Mouse (Mus musculus) neural tube, embryonic 14.5 days (tissue): Measurements from ENCODE around the gene Gm9837. TPM values are rescaled to one million over a fixed set of nuclear protein-coding genes. Genes with fewer than 3 reads are reported as not detected.
"Not testable (repeated sequence)": the region's sequence is repeated elsewhere in the genome, so short reads cannot be mapped to it uniquely, and the experiment has no call there.

Experiments used
- ATAC-seq: fragments of 200-750 bp; cut with Nextera tagmentation; 2 replicates; pipeline ENCODE4 v1.8.0; 2017; ENCODE audit warnings: low read depth, mild to moderate bottlenecking, moderate TSS enrichment, moderate library complexity
- H3K27ac ChIP-seq: fragments of 300-500 bp; sonication (generic); 2 replicates; pipeline ENCODE4 v1.5.1; 2014; ENCODE audit warnings: low read depth, mild to moderate bottlenecking, control low read depth, low read length, moderate library complexity, mixed read lengths
- H3K27me3 ChIP-seq: fragments of 300-500 bp; sonication (generic); 2 replicates; pipeline ENCODE4 v1.6.1; 2014; ENCODE audit warnings: low read length; ENCODE audit not compliant: control insufficient read depth, insufficient read depth
- H3K36me3 ChIP-seq: fragments of 300-500 bp; sonication (generic); 2 replicates; pipeline ENCODE4 v1.6.1; 2014; ENCODE audit warnings: low read length, mixed read lengths; ENCODE audit not compliant: control insufficient read depth, insufficient read depth
- H3K4me1 ChIP-seq: fragments of 300-500 bp; sonication (generic); 2 replicates; pipeline ENCODE4 v1.6.1; 2014; ENCODE audit warnings: low read length; ENCODE audit not compliant: control insufficient read depth, insufficient read depth
- H3K4me2 ChIP-seq: fragments of 300-500 bp; sonication (generic); 2 replicates; pipeline ENCODE4 v1.6.1; 2014; ENCODE audit warnings: mild to moderate bottlenecking, low read depth, low read length, control low read depth
- H3K4me3 ChIP-seq: fragments of 300-500 bp; sonication (generic); 2 replicates; pipeline ENCODE4 v1.5.1; 2014; ENCODE audit warnings: low read depth, low read length, control low read depth, mixed read lengths
- H3K9ac ChIP-seq: fragments of 300-500 bp; sonication (generic); replicated peaks from 2 replicates; pipeline ENCODE4 v1.6.1; 2014; ENCODE audit warnings: low read depth, mild to moderate bottlenecking, control low read depth, low read length, mixed read lengths
- H3K9me3 ChIP-seq: fragments of 300-500 bp; sonication (generic); 2 replicates; pipeline ENCODE4 v1.6.1; 2016; ENCODE audit warnings: low read length; ENCODE audit not compliant: control insufficient read depth
- WGBS: fragments of 180-500 bp; shearing (Covaris S2); extraction: QIAGEN DNeasy Blood & Tissue Kit; methylation state at CpG from one replicate; pipeline ENCODE4 v1.1.7; 2014; 5-methylcytosine and 5-hydroxymethylcytosine counted together
- polyA plus RNA-seq: library from polyadenylated mRNA; unstranded; fragments of >200 nt; fragmentation: Nextera tagmentation; extraction: Ambion mirVana; gene quantifications from 2 replicates; pipeline ENCODE4 v1.2.1, GENCODE M21; 2014

Gm9837 gene
- polyA plus RNA-seq, 1 experiment from 2014 or later: not detected

- H3K4me1 ChIP-seq: peaks cover 6% of the 10 kb centered on the region; the same call in 1 of the 2 replicates
- ATAC-seq: no peak
- H3K4me2 ChIP-seq: no peak overlapping the region
- 0 out of 2 replicates have a peak, but pooled peaks cover 7% of the 10 kb centered on the region for H3K36me3 ChIP-seq
- no peaks in the 10 kb centered on the region for H3K9me3 ChIP-seq
- no peak overlapping the region for H3K4me3 ChIP-seq
- H3K9ac ChIP-seq: no peak overlapping the region
- no peaks in the 10 kb centered on the region for H3K27me3 ChIP-seq
- H3K27ac ChIP-seq: no peak overlapping the region
- 70% methylated on average over 6 of the region's 6 CpGs for WGBS
These were observed 37.2 kb downstream of the Gm9837 start for GRCm38 (mm10) chr11:53433057-53433456.

- 17% methylated on average over 9 of the region's 9 CpGs for WGBS
- Histone ChIP-seq H3K4me1 (peaks cover 6% of the 10 kb centered on the region; the same call in 1 of the 2 replicates), H3K27me3 (no peaks in the 10 kb centered on the region), H3K9me3 (no peaks in the 10 kb centered on the region), H3K9ac (peak overlapping the region; percentile 18; the same call in 1 of the 2 replicates), H3K36me3 (0 out of 2 replicates have a peak, but pooled peaks cover 7% of the 10 kb centered on the region), H3K4me2 (peak overlapping the region; percentile 49), H3K4me3 (peak overlapping the region; percentile 91), H3K27ac (peak overlapping the region; percentile 34)
- ATAC-seq: no peak; the same call in 1 of the 2 replicates
These were observed 38.8 kb downstream of the Gm9837 start for GRCm38 (mm10) chr11:53431347-53432056.

GRCm38 (mm10) chr11:53430670-53431346 lies 39.5 kb downstream of the Gm9837 start, which contains the start of the genes Uqcrq and Gdf9:
Gene Uqcrq (minus strand): TSS chr11:53430831.
Gene Gdf9 (plus strand): TSS chr11:53431023.
- Histone ChIP-seq H3K4me1 (peaks cover 6% of the 10 kb centered on the region; the same call in 1 of the 2 replicates), H3K4me3 (peak within 1 kb of the TSS; percentile 91), H3K9me3 (no peaks in the 10 kb centered on the region), H3K9ac (peak within 1 kb of the TSS; percentile 82), H3K27me3 (no peaks in the 10 kb centered on the region), H3K27ac (peak within 1 kb of the TSS; percentile 88), H3K4me2 (peak within 1 kb of the TSS; percentile 83), H3K36me3 (0 out of 2 replicates have a peak, but pooled peaks cover 7% of the 10 kb centered on the region)
- under 1% methylated on average over 44 of the region's 44 CpGs for WGBS
- ATAC-seq: peak; percentile 96

GRCm38 (mm10) chr11:53430300-53430669 lies 40.0 kb downstream of the Gm9837 start:
- peak; percentile 60 for ATAC-seq
- Histone ChIP-seq H3K27ac (peak overlapping the region; percentile 88), H3K27me3 (no peaks in the 10 kb centered on the region), H3K4me3 (peak overlapping the region; percentile 91), H3K9ac (peak overlapping the region; percentile 82), H3K4me2 (peak overlapping the region; percentile 83), H3K9me3 (no peaks in the 10 kb centered on the region), H3K36me3 (0 out of 2 replicates have a peak, but pooled peaks cover 7% of the 10 kb centered on the region), H3K4me1 (peaks cover 6% of the 10 kb centered on the region; the same call in 1 of the 2 replicates)
- under 1% methylated on average over 34 of the region's 34 CpGs for WGBS

GRCm38 (mm10) chr11:53429182-53429581 lies 41.1 kb downstream of the Gm9837 start:
- Histone ChIP-seq H3K9ac (no peak overlapping the region), H3K4me2 (no peak overlapping the region)

GRCm38 (mm10) chr11:53428716-53429057 lies 41.6 kb downstream of the Gm9837 start:
- H3K27ac ChIP-seq: no peak overlapping the region
- H3K4me2 ChIP-seq: no peak overlapping the region
- no peak overlapping the region for H3K9ac ChIP-seq
- H3K9me3 ChIP-seq: no peaks in the 10 kb centered on the region
- no peaks in the 10 kb centered on the region for H3K27me3 ChIP-seq
- no peak overlapping the region for H3K4me3 ChIP-seq
- peaks cover 6% of the 10 kb centered on the region; the same call in 1 of the 2 replicates for H3K4me1 ChIP-seq
- 0 out of 2 replicates have a peak, but pooled peaks cover 7% of the 10 kb centered on the region for H3K36me3 ChIP-seq
- WGBS: 98% methylated on average over 5 of the region's 5 CpGs
- ATAC-seq: no peak

More at GRCm38 (mm10) chr11:53429182-53429581, 41.1 kb downstream of the Gm9837 start:
- no peak for ATAC-seq
- H3K9me3 ChIP-seq: no peaks in the 10 kb centered on the region
- no peaks in the 10 kb centered on the region for H3K27me3 ChIP-seq
- H3K36me3 ChIP-seq: 0 out of 2 replicates have a peak, but pooled peaks cover 7% of the 10 kb centered on the region
- no peak overlapping the region for H3K4me3 ChIP-seq
- H3K4me1 ChIP-seq: peaks cover 6% of the 10 kb centered on the region; the same call in 1 of the 2 replicates
- no peak overlapping the region for H3K27ac ChIP-seq

- Histone ChIP-seq H3K4me2 (no peak overlapping the region), H3K4me3 (no peak overlapping the region), H3K27ac (no peak overlapping the region), H3K27me3 (no peaks in the 10 kb centered on the region), H3K9me3 (no peaks in the 10 kb centered on the region), H3K9ac (no peak overlapping the region), H3K4me1 (peaks cover 6% of the 10 kb centered on the region; the same call in 1 of the 2 replicates), H3K36me3 (0 out of 2 replicates have a peak, but pooled peaks cover 7% of the 10 kb centered on the region)
- 89% methylated on average over 3 of the region's 3 CpGs for WGBS
- no peak for ATAC-seq
These were observed 42.1 kb downstream of the Gm9837 start for GRCm38 (mm10) chr11:53427993-53428715.

- ATAC-seq, H3K4me3 ChIP-seq, H3K9ac ChIP-seq, H3K27me3 ChIP-seq, H3K27ac ChIP-seq, H3K4me1 ChIP-seq, H3K9me3 ChIP-seq, H3K4me2 ChIP-seq, H3K36me3 ChIP-seq: not testable (repeated sequence)
- WGBS: 93% methylated on average over 3 of the region's 3 CpGs
These were observed 43.4 kb downstream of the Gm9837 start for GRCm38 (mm10) chr11:53426914-53427313.
